Mouse (Mus musculus) frontal cortex, adult (tissue): ENCODE measurements at regions not wholly inside any gene's neighbourhood (a gene's known extent, or its start where the extent isn't known, plus 50 kb on each side); places are given as distances from the start of the nearest gene placed in this dataset.

ENCODE experiments used
- ATAC-seq: cut with Nextera tagmentation; 2 replicates; pipeline ENCODE4 v1.9.2; 2017; ENCODE audit warnings: mild to moderate bottlenecking, moderate library complexity, mixed read lengths; ENCODE audit not compliant: low TSS enrichment

- ATAC-seq = no peak
These were observed 68.2 kb downstream of the Il12a start for GRCm38 (mm10) chr3:68758609-68759008.

GRCm38 (mm10) chr3:68759375-68759774, 68.9 kb downstream of the Il12a start:
- ATAC-seq = peak; percentile 92

DNA sequence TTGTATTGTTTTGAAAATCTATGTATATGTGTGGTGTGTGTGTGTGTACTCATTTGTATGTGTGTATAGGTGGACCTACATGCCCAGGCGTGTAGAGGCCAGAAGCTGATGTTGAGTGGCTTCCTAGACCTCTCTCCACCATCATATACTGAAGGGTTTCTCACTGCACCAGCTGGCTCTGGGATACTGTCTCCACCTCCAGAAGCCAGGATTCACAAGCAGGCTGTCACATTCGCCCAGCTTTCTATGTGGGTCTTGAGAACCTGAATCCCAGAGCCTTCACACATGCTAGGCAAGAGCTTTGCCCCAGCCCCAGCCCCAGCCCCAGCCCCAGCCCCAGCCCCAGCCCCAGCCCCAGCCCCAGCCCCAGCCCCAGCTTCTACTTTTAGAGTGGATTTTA, 70.4 kb downstream of the Il12a start:
- ATAC-seq = peak; percentile 78

GRCm38 (mm10) chr3:68761242-68761625, 70.8 kb downstream of the Il12a start:
- no peak for ATAC-seq

DNA sequence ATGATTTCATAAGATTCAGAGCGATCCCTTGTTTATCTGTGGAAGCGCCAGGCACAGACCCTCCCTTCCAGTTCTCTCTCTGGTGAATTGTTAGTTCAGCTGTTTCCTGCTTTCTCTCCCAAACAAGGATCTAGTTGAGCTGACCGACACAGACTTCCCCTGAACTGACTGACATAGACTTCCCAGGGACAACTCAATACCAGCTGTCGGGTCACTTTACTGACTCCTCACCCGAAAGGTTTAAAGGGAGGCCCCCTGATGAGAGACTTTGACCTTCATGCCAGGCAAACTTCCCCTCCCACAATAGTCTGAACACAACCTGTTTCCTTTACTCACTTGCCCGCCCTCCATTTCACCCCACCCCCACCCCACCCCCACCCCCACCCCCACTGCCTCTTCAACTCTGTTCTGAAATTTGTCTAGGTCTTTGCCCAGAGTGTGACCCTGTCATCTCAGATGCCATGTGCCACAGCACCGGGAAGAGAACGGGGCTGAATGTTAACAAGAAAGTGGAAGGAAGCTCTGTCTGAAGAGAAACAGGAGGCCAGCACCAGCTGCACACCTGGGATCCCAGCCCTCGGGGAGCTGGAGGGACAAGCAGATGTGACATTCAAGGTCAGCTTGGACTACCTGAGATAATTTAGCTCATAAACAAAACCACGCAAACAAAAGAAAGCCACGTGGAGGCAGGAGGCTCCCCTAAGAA, 71.3 kb downstream of the Il12a start:
- no peak for ATAC-seq

DNA sequence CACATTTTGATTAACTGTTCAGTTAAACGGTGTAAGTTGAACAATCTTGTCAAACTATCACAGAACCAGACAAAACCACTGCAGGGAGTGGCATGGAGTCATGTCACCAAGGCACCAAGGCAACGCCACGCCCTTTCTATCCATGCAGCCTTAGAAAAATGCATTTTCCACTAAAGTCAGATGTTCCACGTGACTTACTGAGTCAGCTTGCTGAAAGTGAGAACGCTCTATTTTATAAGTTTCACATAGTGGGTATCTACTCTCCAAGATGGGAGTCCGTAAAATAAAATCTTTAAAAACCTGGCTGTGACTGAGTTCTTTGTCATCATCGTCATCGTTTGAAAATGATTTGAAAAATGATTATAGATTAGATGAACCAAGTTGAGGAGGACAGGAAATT, 72.5 kb downstream of the Il12a start:
- no peak for ATAC-seq

DNA sequence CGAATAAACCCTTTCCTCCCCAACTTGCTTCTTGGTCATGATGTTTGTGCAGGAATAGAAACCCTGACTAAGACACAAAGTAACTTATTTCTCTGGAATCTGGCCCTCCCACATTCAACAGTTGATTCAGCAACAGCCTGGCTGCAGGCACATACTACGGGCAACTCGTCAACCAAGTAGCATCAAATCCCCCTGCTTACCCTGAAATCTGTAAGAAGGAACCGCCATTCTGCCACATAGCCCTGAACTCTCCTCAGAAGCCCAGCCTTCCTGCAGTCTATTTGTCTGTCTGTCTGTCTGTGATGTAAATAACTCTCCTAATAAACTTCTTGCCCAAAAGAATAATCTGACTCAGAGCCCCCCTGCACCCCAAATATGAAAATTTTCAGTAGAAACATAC, 73.9 kb downstream of the Il12a start:
- no peak for ATAC-seq

GRCm38 (mm10) chr3:68764917-68765598, 74.6 kb downstream of the Il12a start:
- peak; percentile 93 for ATAC-seq

- no peak for ATAC-seq
These were observed 81.1 kb downstream of the Il12a start for GRCm38 (mm10) chr3:68771579-68771978.

- ATAC-seq = no peak
These were observed 87.4 kb downstream of the Il12a start for GRCm38 (mm10) chr3:68777801-68778200.

GRCm38 (mm10) chr3:68778354-68779040, 88.1 kb downstream of the Il12a start:
- ATAC-seq = no peak; the same call in 1 of the 2 replicates

GRCm38 (mm10) chr3:68780843-68781242, 88.5 kb upstream of the 1110032F04Rik start:
- ATAC-seq = 0 out of 2 replicates have a peak, but pooled peaks have one; percentile 64

DNA sequence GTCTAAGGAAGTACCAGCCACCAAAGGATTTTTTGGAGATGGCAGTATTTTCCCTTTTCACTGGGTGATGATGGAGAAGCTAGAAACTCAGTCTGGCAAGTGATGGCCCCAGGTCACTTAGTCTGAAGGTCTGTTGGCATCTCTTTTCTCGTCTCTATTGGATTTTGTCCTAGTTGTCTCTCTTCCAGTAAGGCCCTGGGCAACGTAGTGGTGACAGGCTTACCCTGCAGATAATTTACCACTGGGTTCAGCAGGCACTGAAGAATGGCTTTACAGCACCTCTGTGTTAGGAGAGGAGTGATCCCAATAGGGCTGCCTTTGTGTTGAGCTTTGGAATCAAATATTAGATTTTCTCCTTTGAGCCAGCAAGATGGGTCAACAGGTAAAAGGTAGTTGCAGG, 87.9 kb upstream of the 1110032F04Rik start:
- ATAC-seq = no peak

GRCm38 (mm10) chr3:68782363-68782762, 87.0 kb upstream of the 1110032F04Rik start:
- ATAC-seq = no peak

DNA sequence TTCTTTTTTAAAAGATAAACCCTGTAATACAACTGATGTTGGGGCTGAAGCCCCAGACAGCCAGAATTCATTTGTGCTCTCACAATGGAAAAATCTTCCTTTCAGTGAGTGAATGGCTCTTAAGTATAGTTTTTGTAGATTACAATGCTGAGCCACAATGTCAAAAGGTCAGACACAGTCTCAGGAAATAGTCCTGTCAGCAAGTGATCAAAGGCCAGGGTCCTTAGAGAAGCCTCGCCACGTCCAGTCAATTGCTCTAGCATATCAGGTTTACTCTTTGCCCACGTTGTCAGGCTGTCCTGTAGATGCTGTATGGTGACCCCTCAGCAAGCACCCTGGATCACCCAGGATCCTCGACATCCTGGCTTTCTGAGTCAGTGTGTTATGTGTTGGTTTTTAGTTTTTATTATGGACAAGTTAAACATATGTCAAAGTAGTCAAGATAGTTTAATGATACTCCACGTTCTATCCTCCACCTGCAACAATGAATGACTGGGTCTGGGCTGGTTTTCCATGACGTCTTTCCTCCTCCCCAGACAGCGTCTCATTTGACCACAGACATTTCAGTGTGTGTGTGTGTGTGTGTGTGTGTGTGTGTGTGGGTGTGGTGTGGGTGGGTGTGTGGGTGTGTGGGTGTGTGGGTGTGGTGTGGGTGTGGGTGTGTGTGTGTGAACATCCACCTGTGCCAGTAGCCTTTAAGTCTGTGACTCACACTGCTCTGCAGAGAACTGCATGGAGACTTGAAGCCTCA, 85.5 kb upstream of the 1110032F04Rik start:
- no peak for ATAC-seq

GRCm38 (mm10) chr3:68786771-68787170, 82.6 kb upstream of the 1110032F04Rik start:
- ATAC-seq = no peak

DNA sequence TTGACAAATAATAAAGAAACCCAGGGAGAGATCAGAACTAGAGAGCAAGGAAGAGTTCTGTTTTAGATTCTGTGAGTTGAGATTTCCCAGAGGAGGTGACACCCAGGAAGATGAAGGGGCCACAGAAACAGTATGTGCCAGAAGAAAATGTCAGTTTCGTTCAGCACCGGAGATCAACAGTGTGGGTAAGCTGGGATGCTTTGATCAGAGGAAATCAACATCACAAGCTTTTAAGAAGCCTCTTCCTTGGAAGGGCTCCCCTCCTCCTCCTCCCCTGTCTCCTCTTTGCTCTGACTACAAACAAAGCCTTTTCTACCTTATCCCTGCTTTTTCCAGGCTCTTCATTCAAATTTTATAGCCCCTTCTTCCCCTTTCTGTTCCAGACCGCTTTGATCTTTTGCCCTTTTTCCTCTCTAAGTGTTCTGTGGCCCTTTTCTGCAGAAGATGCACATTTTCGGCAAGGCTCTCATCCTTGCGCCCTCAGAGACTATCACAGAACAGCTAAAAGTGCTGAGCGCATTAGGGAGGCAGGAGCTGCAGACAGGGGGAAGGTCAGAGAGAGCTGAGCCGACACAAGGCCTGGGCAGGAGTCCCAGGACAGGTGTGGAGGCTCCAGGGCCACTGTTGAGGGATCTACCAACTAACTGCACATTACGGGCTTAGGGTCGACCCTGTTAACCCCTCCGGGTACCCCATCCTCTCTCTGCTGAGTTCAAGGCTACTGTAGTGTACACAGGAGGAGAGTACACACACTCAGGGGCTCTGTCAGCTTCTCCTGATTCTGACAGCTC, 81.8 kb upstream of the 1110032F04Rik start:
- ATAC-seq = no peak

DNA sequence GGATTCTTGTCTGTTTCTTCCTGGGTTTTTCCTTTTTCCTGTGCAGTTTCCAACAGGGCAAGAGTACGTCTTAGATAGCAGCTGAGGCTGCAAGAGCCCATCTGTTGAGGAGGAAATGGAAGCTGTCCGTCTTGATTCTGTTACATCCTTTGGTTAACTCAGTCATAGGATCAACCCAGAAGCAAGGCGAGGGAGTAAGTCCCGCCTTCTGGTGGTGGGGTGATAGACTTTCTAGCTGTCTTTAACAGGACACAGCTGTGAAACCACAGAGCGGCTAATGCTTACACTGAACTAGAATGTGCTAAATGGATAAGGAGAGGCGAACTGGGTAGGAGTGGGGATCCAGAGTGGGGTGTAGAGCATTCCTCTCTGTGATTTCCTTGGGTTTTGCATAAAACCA, 79.9 kb upstream of the 1110032F04Rik start:
- ATAC-seq = no peak

GRCm38 (mm10) chr3:68790466-68790865, 78.9 kb upstream of the 1110032F04Rik start:
- ATAC-seq = no peak

DNA sequence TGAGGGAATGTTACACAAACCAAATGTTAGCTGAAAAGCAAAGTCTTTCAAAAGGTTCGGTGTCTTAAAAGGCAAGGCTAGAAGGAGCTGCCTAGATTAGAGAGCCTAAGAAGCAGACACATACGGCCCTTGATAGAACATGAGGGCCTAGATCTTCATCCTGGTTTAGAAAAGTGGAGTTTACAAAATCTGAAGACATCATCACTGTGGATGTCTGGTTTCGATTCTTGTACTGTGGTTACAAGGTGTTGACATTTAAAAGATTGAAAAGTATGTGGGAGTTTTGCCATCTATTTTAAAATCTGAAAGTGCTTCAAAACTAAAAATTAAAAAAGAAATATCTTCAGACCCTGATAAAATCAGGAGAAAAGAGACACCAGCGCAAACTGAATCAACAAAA, 76.5 kb upstream of the 1110032F04Rik start:
- no peak for ATAC-seq

- peak; percentile 57 for ATAC-seq
These were observed 75.5 kb upstream of the 1110032F04Rik start for GRCm38 (mm10) chr3:68793923-68794322.
